In the genomic region with DNA sequence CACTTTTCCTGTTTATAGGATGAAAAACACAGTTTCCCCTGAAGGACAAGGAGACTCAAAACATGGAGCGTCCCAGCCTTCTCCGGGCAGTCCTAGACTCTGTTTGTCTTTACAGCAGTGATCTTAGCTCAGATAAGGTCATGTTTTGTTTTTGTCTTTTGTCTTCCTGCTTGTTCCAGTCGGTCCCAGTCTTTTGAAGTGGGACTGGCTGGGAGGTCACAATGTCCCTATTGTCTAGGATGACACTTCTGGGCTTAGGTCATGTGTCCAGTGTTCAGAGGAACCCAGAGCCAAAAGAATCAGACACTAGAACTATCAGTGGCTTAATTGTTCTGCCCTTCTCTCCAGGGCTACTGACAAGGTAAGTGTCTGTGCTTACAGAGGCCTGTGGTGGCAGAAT, we compare ENCODE assay signal across 21 mouse cellular contexts. TPM values are rescaled to one million over a fixed set of nuclear protein-coding genes. Genes with fewer than 3 reads are reported as not detected.
A peak's percentile ranks its signal among the peaks of the same experiment; 100 is the strongest.
DNase-seq lines count a peak whose midpoint lies in the region; ATAC-seq and TF ChIP-seq lines count a peak whose summit lies in the region.
"Had no signal": no experiment of that assay in that cellular context is flagged by ENCODE, and none has a peak within 500 bp of the region (broad histone marks: within the 10 kb centered on the region; RNA-seq: fewer than 3 reads in every experiment).

No protein-coding gene starts in this region.

- H3K4me3 ChIP-seq in cortical plate, adult 2 months (ENCODE audit: insufficient read depth, low read length), result no peak overlapping the region
- no peak overlapping the region for H3K4me3 ChIP-seq in forebrain, embryonic 16.5 days (replicated peaks; ENCODE audit: low read length)
- H3K4me3 ChIP-seq: embryonic facial prominence, embryonic 13.5 days; heart, embryonic 15.5 days; hindbrain, embryonic 12.5 days; intestine, embryonic 15.5 days; limb, embryonic 10.5 days had no signal

- H3K4me1 ChIP-seq in cortical plate, adult 2 months (ENCODE audit: control insufficient read depth, insufficient read depth, low read length), result no peaks in the 10 kb centered on the region
- no peaks in the 10 kb centered on the region for H3K4me1 ChIP-seq in forebrain, embryonic 16.5 days (replicated peaks; ENCODE audit: control insufficient read depth, insufficient read depth, low read length)
- H3K4me1 ChIP-seq: embryonic facial prominence, embryonic 13.5 days; heart, embryonic 15.5 days; hindbrain, embryonic 12.5 days; limb, embryonic 10.5 days had no signal

- no peak overlapping the region for H3K9ac ChIP-seq in forebrain, embryonic 16.5 days (replicated peaks; ENCODE audit: low read depth, low read length)
- H3K9ac ChIP-seq: embryonic facial prominence, embryonic 13.5 days; forebrain, postnatal 0 days; heart, embryonic 15.5 days; hindbrain, embryonic 12.5 days; intestine, embryonic 15.5 days; lung, embryonic 14.5 days had no signal

- H3K27ac ChIP-seq in cortical plate, adult 2 months (ENCODE audit: insufficient read depth, low read length), result peak overlapping the region; percentile 65; the same call in 1 of the 2 replicates
- no peak overlapping the region for H3K27ac ChIP-seq in forebrain, embryonic 16.5 days (ENCODE audit: low read length)
- H3K27ac ChIP-seq: embryonic facial prominence, embryonic 13.5 days; heart, embryonic 15.5 days; hindbrain, embryonic 12.5 days; intestine, embryonic 15.5 days; limb, embryonic 10.5 days had no signal

- no peaks in the 10 kb centered on the region for H3K36me3 ChIP-seq in forebrain, embryonic 16.5 days (ENCODE audit: control insufficient read depth, insufficient read depth)
- H3K36me3 ChIP-seq: embryonic facial prominence, embryonic 13.5 days; heart, embryonic 15.5 days; hindbrain, embryonic 12.5 days; intestine, embryonic 15.5 days; limb, embryonic 10.5 days had no signal

- no peak overlapping the region for H3K4me2 ChIP-seq in forebrain, embryonic 16.5 days (ENCODE audit: low read length)
- H3K4me2 ChIP-seq: embryonic facial prominence, embryonic 13.5 days; heart, embryonic 15.5 days; hindbrain, embryonic 12.5 days; intestine, embryonic 15.5 days; liver, embryonic 11.5 days; lung, embryonic 14.5 days had no signal

- no peaks in the 10 kb centered on the region for H3K9me3 ChIP-seq in forebrain, embryonic 16.5 days (ENCODE audit: control insufficient read depth, low read length)
- H3K9me3 ChIP-seq: embryonic facial prominence, embryonic 13.5 days; heart, embryonic 15.5 days; hindbrain, embryonic 12.5 days; intestine, embryonic 15.5 days; limb, embryonic 10.5 days had no signal

- no peaks in the 10 kb centered on the region for H3K27me3 ChIP-seq in forebrain, embryonic 16.5 days (replicated peaks; ENCODE audit: control insufficient read depth, insufficient read depth, low read length)
- H3K27me3 ChIP-seq: embryonic facial prominence, embryonic 13.5 days; hindbrain, embryonic 12.5 days; intestine, embryonic 15.5 days had no signal

- ATAC-seq in forebrain, embryonic 16.5 days, result no peak
- no peak for ATAC-seq in CD4-positive, CD25-positive, alpha-beta regulatory T cell, adult 4 months
- ATAC-seq: forebrain, postnatal 0 days; intestine, embryonic 15.5 days; midbrain, embryonic 16.5 days had no signal

- DNase-seq in embryo, embryonic 10 days (ENCODE audit: low spot score), result peak; percentile 37
- no peak for DNase-seq in embryo, embryonic 11 days
- peak; percentile 28 to 37 for DNase-seq in left cerebral cortex, adult 9 months (ENCODE audit: low spot score in 2 of 2)
- DNase-seq in left cerebral cortex, adult 18-20 months (ENCODE audit: low spot score in 2 of 2), result no peak
- peak; percentile 82 for DNase-seq in telencephalon, adult 2 months (ENCODE audit: low read depth, low spot score)
- DNase-seq: cerebellum, postnatal 25 days; forebrain, postnatal 0 days; heart, adult 18-20 months; lung, embryonic 14.5 days; right cerebral cortex, postnatal 14 days had no signal

- WGBS in forebrain, embryonic 16.5 days, result 53% methylated on average over 3 of the region's 3 CpGs

- TF ChIP-seq POLR2A in cortical plate, adult 2 months (IDR thresholded peaks at IDR 0.05; ENCODE audit: extremely low read depth, insufficient read depth, low read length), result no peak

- no peak for TF ChIP-seq CTCF in cortical plate, adult 2 months (IDR thresholded peaks at IDR 0.05; ENCODE audit: extremely low read depth, insufficient read depth, low read length)

RNA-seq across cellular contexts. Expression of gene Plekhh1, which starts 6.4 kb away (rescaled TPM):
- 10 to 100 TPM in 1 of 2 experiments, 1 to 10 TPM in 1; 9.9 to 12.5 TPM for total RNA-seq in left cerebral cortex, adult 18-20 months (2021)
- polyA plus RNA-seq in cortical plate, adult 2 months (2012; rRNA removed), result 19.5 and 22.3 TPM in 2 replicates
- 2.1 and 2.5 TPM in 2 replicates for polyA plus RNA-seq in forebrain, embryonic 16.5 days (2015; fragmentation: Nextera tagmentation; extraction: Ambion mirVana)
- polyA plus RNA-seq in CD4-positive, CD25-positive, alpha-beta regulatory T cell, adult 4 months (2017; shearing (Covaris generic)), result under 1 TPM in 1 of 2 experiments, not detected in 1; 0.12 TPM
- total RNA-seq: megakaryocyte-erythroid progenitor cell, adult 5-6 weeks had no signal

RNA-seq across cellular contexts. Expression of gene Tmem229b, which starts 27.9 kb away (rescaled TPM):
- total RNA-seq in left cerebral cortex, adult 18-20 months (2021), result 10 to 100 TPM; 24.8 to 25.5 TPM
- 20.9 and 21.5 TPM in 2 replicates for polyA plus RNA-seq in cortical plate, adult 2 months (2012; rRNA removed)
- polyA plus RNA-seq in forebrain, embryonic 16.5 days (2015; fragmentation: Nextera tagmentation; extraction: Ambion mirVana), result 62.1 and 66.7 TPM in 2 replicates
- 10 to 100 TPM; 33.4 to 52.5 TPM for polyA plus RNA-seq in CD4-positive, CD25-positive, alpha-beta regulatory T cell, adult 4 months (2017; shearing (Covaris generic))

RNA-seq across cellular contexts. Expression of gene Pigh, which starts 54.1 kb away (rescaled TPM):
- total RNA-seq in left cerebral cortex, adult 18-20 months (2021), result 1 to 10 TPM; 8.3 to 9.6 TPM
- 11.0 and 12.8 TPM in 2 replicates for polyA plus RNA-seq in cortical plate, adult 2 months (2012; rRNA removed)
- polyA plus RNA-seq in forebrain, embryonic 16.5 days (2015; fragmentation: Nextera tagmentation; extraction: Ambion mirVana), result 21.2 and 21.6 TPM in 2 replicates
- polyA plus RNA-seq in CD4-positive, CD25-positive, alpha-beta regulatory T cell, adult 4 months (2017; shearing (Covaris generic)), result 10 to 100 TPM; 31.8 to 35.7 TPM

Comparison
In these comparisons a context has a peak if more than half of its experiments do, and no peak if none do; other contexts are left out.
1. DNase-seq: peak in embryo, embryonic 10 days (single experiment), left cerebral cortex, adult 9 months (2 of 2) and telencephalon, adult 2 months (single experiment); none in embryo, embryonic 11 days (single experiment) and left cerebral cortex, adult 18-20 months (0 of 2).